ENCODE assay signal across 9 mouse cellular contexts in the genomic region with DNA sequence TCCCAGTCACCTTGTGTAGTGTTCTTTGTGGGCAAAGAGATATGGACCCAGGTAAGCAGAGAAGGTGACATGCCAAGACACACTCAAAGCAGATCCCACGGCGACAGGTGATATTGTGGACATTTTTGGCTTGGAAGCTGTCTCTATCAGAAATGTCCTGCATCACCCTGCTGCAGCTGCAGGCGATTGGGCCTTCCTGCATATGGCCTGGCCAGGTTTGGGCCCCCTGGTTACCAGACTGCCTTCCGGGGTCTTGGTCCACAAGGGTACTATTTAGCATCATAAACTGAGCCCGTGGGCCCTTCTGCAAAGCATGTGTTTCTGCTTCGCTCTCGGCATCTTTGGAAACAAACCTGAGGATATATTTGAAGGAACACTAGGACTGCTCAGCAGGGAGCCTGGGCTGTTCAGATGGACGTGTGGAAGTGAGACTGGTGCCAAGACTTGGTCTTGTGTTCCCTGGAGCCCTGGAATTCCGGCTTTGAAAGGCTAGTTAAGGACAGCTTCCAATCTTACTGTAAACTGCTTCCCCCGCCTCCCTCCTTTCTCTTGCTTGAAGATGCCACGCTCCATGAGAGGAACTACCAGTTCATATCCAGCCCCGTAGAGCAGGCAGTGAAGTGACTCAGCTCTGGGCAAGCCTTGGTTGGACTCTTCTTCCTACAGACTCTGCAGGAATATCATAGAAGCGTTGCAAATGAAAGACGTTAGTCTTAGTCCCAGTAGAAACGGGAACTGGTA. TPM values are rescaled to one million over a fixed set of nuclear protein-coding genes. Genes with fewer than 3 reads are reported as not detected.
DNase-seq lines count a peak whose midpoint lies in the region; ATAC-seq and TF ChIP-seq lines count a peak whose summit lies in the region.
"Had no signal": no experiment of that assay in that cellular context is flagged by ENCODE, and none has a peak within 500 bp of the region (broad histone marks: within the 10 kb centered on the region; RNA-seq: fewer than 3 reads in every experiment).

No protein-coding gene starts in this region.

- H3K4me3 ChIP-seq in heart, postnatal 0 days (ENCODE audit: low read depth, low read length), result no peak overlapping the region
- no peak overlapping the region for H3K4me3 ChIP-seq in hindbrain, embryonic 16.5 days (ENCODE audit: low read length)

- H3K36me3 ChIP-seq in heart, postnatal 0 days (replicated peaks; ENCODE audit: control insufficient read depth, insufficient read depth, low read length), result peaks cover 44% of the 10 kb centered on the region
- no peaks in the 10 kb centered on the region for H3K36me3 ChIP-seq in hindbrain, embryonic 16.5 days (ENCODE audit: control insufficient read depth, insufficient read depth, low read length)

- peak overlapping the region; percentile 28; the same call in 1 of the 2 replicates for H3K27ac ChIP-seq in heart, postnatal 0 days (ENCODE audit: low read depth)
- H3K27ac ChIP-seq in hindbrain, embryonic 16.5 days (ENCODE audit: low read depth, low read length), result no peak overlapping the region
- H3K27ac ChIP-seq: liver, embryonic 14.5 days had no signal

- H3K9me3 ChIP-seq in heart, postnatal 0 days (replicated peaks; ENCODE audit: control insufficient read depth, low read length), result no peaks in the 10 kb centered on the region
- no peaks in the 10 kb centered on the region for H3K9me3 ChIP-seq in hindbrain, embryonic 16.5 days (ENCODE audit: control insufficient read depth, low read length)

- no peak for ATAC-seq in heart, postnatal 0 days (ENCODE audit: insufficient read depth, low read depth)
- no peak for ATAC-seq in hindbrain, embryonic 16.5 days

- TF ChIP-seq CTCF in heart, postnatal 0 days (IDR thresholded peaks at IDR 0.05; ENCODE audit: low read depth), result no peak

- H3K27me3 ChIP-seq in heart, postnatal 0 days (ENCODE audit: control insufficient read depth, insufficient read depth, low read length), result no peaks in the 10 kb centered on the region
- H3K27me3 ChIP-seq in hindbrain, embryonic 16.5 days (replicated peaks; ENCODE audit: control insufficient read depth, insufficient read depth, low read length), result peaks cover 19% of the 10 kb centered on the region

- H3K4me2 ChIP-seq in heart, postnatal 0 days (ENCODE audit: low read depth, low read length), result no peak overlapping the region
- H3K4me2 ChIP-seq in hindbrain, embryonic 16.5 days (ENCODE audit: low read length), result no peak overlapping the region

- 73% methylated on average over 15 of the region's 15 CpGs for WGBS in heart, postnatal 0 days
- WGBS in hindbrain, embryonic 16.5 days, result 65% methylated on average over 15 of the region's 15 CpGs

- no peak for TF ChIP-seq EP300 in heart, postnatal 0 days (IDR thresholded peaks at IDR 0.05; ENCODE audit: low read depth)

- H3K9ac ChIP-seq in heart, postnatal 0 days (replicated peaks; ENCODE audit: low read depth, low read length), result no peak overlapping the region
- H3K9ac ChIP-seq in hindbrain, embryonic 16.5 days (ENCODE audit: low read depth, low read length), result no peak overlapping the region
- H3K9ac ChIP-seq: liver, embryonic 14.5 days had no signal

- peaks cover 29% of the 10 kb centered on the region for H3K4me1 ChIP-seq in heart, postnatal 0 days (ENCODE audit: control insufficient read depth, insufficient read depth)
- peaks cover 25% of the 10 kb centered on the region for H3K4me1 ChIP-seq in hindbrain, embryonic 16.5 days (ENCODE audit: control insufficient read depth, insufficient read depth, low read depth, low read length)

- DNase-seq in cerebellum, adult 9-11 months, result peak; percentile 13
- no peak for DNase-seq in cerebellum, adult 9-10 months
- DNase-seq in kidney, postnatal 10 days, result peak; percentile 37
- DNase-seq in kidney, adult 8-10 months, result no peak
- DNase-seq in 3T3-L1 (ENCODE audit: low read depth, low spot score), result peak; percentile 69
- no peak for DNase-seq in heart, postnatal 0 days (ENCODE audit: low spot score)
- DNase-seq in ovary, postnatal 10 days (ENCODE audit: low spot score), result no peak

RNA-seq across cellular contexts. Expression of a gene that starts 6.1 kb away (rescaled TPM):
- total RNA-seq in heart, postnatal 0 days (2014; rRNA removed; ENCODE audit: low replicate concordance), result 94.4 and 128 TPM in 2 replicates
- 62.1 and 63.3 TPM in 2 replicates for polyA plus RNA-seq in heart, postnatal 0 days (2015; fragmentation: Nextera tagmentation; extraction: Ambion mirVana)
- polyA plus RNA-seq in hindbrain, embryonic 16.5 days (2015; fragmentation: Nextera tagmentation; extraction: Ambion mirVana), result 44.2 and 50.1 TPM in 2 replicates

Comparison
In these comparisons a context has a peak if more than half of its experiments do, and no peak if none do; other contexts are left out.
1. DNase-seq: peak in cerebellum, adult 9-11 months (single experiment), kidney, postnatal 10 days (single experiment) and 3T3-L1 (single experiment); none in cerebellum, adult 9-10 months (single experiment), kidney, adult 8-10 months (0 of 2), heart, postnatal 0 days (single experiment) and ovary, postnatal 10 days (single experiment).